Mouse (Mus musculus): ENCODE measurements around the gene Gm29609. TPM values are rescaled to one million over a fixed set of nuclear protein-coding genes. Genes with fewer than 3 reads are reported as not detected.
A peak's percentile ranks its signal among the peaks of the same experiment; 100 is the strongest.

Gene Gm29609
- polyA plus RNA-seq, 1 experiment from 2014 or later = 1.3 TPM

DNA sequence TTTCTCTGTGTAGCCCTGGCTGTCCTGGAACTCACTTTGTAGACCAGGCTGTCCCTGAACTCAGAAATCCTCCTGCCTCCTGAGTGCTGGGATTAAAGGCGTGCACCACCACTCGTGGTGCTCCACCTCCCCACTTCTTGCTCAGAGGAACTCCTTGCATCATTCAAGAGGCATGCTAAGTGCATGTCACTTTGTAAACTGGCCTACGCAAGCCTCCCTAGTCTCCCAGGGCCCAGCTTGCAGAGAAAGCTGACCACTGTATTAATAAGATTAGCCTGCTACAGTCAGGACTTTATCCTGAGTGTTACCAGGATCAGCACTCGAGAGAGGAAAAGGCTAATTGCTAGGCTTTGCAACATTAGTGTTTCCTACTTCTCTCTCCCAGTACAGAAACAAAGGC lies 11.1 kb downstream of the Gm29609 start:
- no peaks in the 10 kb centered on the region for H3K4me1 ChIP-seq
- no peak for ATAC-seq (ENCODE audit: low FRiP score, low read depth)
- no peak overlapping the region for H3K27ac ChIP-seq (replicated peaks)
- no peaks in the 10 kb centered on the region for H3K9me3 ChIP-seq
- no peak overlapping the region for H3K4me3 ChIP-seq
- H3K9ac ChIP-seq (replicated peaks) = no peak overlapping the region
- peaks cover 96% of the 10 kb centered on the region for H3K36me3 ChIP-seq
- no peaks in the 10 kb centered on the region for H3K27me3 ChIP-seq
- H3K4me2 ChIP-seq (replicated peaks) = no peak overlapping the region
- 97% methylated on average over 4 of the region's 4 CpGs for WGBS

DNA sequence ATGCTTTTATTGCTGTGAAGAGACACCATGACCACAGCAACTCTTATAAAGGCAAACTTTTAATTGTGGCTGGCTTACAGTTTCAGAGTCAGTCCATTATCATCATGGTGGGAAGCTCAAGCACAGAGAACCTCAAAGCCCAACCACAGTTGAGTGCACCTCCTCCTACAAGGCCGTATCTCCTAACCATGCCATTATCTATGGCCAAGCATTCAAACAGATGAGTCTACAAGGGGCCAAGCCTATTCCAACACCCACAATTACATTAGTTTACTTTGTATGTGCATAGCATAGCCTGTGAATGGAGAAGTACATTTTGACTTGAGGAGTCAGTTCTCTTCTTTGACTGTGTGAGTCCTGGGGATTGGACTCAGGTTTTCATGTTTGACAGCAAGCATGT lies 14.8 kb downstream of the Gm29609 start:
- H3K4me3 ChIP-seq = no peak overlapping the region
- ATAC-seq (ENCODE audit: low FRiP score, low read depth) = no peak
- H3K27ac ChIP-seq (replicated peaks) = no peak overlapping the region
- no peaks in the 10 kb centered on the region for H3K27me3 ChIP-seq
- WGBS = 88% methylated on average over 1 of the region's 1 CpGs
- H3K4me2 ChIP-seq (replicated peaks) = no peak overlapping the region
- no peak overlapping the region for H3K9ac ChIP-seq (replicated peaks)
- no peaks in the 10 kb centered on the region for H3K4me1 ChIP-seq
- peaks cover 93% of the 10 kb centered on the region for H3K36me3 ChIP-seq
- H3K9me3 ChIP-seq = no peaks in the 10 kb centered on the region

DNA sequence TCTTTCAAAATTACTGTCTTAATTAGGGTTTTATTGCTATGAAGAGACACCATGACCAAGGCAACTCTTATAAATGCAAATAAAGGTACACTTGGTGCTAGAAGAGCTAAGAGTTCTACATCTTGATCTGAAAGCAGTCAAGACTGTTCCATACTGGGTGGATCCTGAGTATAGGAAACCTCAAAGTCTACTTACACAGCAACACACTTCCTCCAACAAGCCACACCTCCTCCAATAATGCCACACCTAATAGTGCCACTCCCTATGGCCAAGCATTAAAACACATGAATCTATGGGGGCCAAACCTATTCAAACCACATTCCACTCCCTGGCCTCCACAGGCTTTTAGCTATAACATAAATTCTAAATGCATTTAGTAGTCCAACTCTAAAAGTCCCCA lies 17.2 kb downstream of the Gm29609 start:
- Histone ChIP-seq H3K4me1 (no peaks in the 10 kb centered on the region), H3K36me3 (peaks cover 93% of the 10 kb centered on the region), H3K9me3 (no peaks in the 10 kb centered on the region), H3K9ac (replicated peaks) (no peak overlapping the region), H3K4me3 (no peak overlapping the region), H3K27ac (replicated peaks) (no peak overlapping the region), H3K27me3 (no peaks in the 10 kb centered on the region), H3K4me2 (replicated peaks) (no peak overlapping the region)
- ATAC-seq (ENCODE audit: low FRiP score, low read depth) = no peak

DNA sequence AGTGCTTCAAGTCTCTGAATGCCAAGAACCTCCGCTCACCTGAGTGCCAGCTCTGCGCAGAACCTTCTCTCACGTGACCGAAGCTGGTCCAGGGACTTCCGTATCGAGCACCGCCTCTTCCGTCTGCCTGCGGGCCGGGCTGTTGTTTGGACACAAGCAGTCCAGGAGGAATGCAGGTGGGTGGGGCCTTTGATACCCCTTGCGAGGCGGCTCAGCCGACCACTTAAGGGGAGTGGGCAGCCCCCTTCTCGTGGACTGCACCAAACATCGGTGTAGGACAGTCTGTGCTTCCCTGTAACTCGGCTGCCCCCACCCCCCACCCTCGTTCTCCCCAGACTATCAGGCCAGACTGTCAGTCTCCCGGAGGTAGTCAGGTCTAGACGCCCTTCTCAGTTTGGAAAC lies 25.6 kb downstream of the Gm29609 start, which contains the start of gene Mpv17:
Mpv17 (minus strand) TSS at position 100 of the 402 bp plus-strand sequence.
- WGBS = 0% methylated on average over 19 of the region's 19 CpGs
- peak; percentile 92 for ATAC-seq (ENCODE audit: low FRiP score, low read depth)

DNA sequence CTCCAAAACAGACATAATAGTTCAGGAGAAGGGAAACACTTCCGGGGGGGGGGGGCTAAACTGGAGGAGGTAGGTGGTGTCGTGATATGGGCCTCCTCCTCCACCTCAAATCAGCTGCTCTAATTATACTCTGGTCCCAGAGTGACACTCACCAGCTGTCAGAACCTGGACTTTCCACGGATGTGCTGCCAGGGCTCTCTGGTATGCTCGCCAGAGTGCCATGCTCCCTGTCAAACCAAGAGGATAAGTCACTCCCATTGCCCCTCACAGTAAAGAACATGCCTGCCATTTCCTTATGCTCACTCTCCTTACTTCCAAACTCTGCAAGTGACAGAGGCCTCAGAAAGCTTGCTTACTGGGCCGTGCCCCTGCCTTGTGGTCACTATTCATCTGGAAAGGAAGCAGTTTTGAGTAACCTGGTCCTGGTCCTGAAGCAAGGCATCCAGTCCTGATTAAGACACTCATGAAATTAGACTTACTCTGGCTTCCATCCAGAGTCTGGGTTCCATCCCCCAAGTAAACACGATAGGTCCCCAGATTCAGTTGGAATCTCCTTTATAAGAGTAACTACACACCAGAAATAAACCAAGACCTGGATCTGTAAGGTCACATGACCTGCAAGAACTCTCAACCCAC lies 26.1 kb downstream of the Gm29609 start:
- Histone ChIP-seq H3K9me3 (no peaks in the 10 kb centered on the region), H3K27me3 (no peaks in the 10 kb centered on the region), H3K9ac (replicated peaks) (peak overlapping the region; percentile 69), H3K36me3 (peaks cover 33% of the 10 kb centered on the region), H3K4me2 (replicated peaks) (peak overlapping the region; percentile 65), H3K27ac (replicated peaks) (no peak overlapping the region), H3K4me3 (peak overlapping the region; percentile 69), H3K4me1 (peaks cover 14% of the 10 kb centered on the region)
- 47% methylated on average over 6 of the region's 6 CpGs for WGBS
- ATAC-seq (ENCODE audit: low FRiP score, low read depth) = no peak

More for the DNA sequence above, 25.6 kb downstream of the Gm29609 start, which contains the start of gene Mpv17:
- Histone ChIP-seq H3K4me1 (peaks cover 14% of the 10 kb centered on the region), H3K4me3 (peak within 1 kb of the TSS; percentile 69), H3K36me3 (peaks cover 39% of the 10 kb centered on the region), H3K9me3 (no peaks in the 10 kb centered on the region), H3K27me3 (no peaks in the 10 kb centered on the region), H3K9ac (replicated peaks) (peak within 1 kb of the TSS; percentile 69), H3K27ac (replicated peaks) (peak within 1 kb of the TSS; percentile 74), H3K4me2 (replicated peaks) (peak within 1 kb of the TSS; percentile 65)

DNA sequence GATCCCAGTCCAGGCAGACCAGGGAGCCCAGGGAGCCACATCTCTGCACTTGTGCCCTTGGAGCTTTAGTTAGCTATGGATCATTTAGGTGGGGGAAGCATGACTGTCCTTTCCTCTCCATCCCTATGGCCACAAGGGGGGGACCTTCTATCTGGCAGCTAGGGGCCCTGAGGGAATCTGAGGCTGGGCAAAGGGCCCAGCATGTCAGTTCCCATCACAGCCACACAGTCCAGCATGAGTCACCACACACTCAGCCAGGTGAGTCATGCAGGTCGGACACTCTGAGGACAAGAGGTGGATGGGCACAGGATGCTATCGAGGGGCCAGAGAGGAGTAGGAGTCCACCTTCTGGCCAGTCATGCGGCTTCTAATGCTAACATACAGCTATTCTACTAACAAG lies 28.0 kb downstream of the Gm29609 start:
- ATAC-seq (ENCODE audit: low FRiP score, low read depth) = no peak
- Histone ChIP-seq H3K36me3 (peaks cover 22% of the 10 kb centered on the region; the same call in 1 of the 2 replicates), H3K9me3 (no peaks in the 10 kb centered on the region), H3K4me1 (peaks cover 14% of the 10 kb centered on the region), H3K4me3 (no peak overlapping the region), H3K4me2 (replicated peaks) (no peak overlapping the region), H3K27ac (replicated peaks) (no peak overlapping the region), H3K27me3 (no peaks in the 10 kb centered on the region), H3K9ac (replicated peaks) (no peak overlapping the region)
- whole genome bisulfite sequencing = 94% methylated on average over 3 of the region's 3 CpGs

DNA sequence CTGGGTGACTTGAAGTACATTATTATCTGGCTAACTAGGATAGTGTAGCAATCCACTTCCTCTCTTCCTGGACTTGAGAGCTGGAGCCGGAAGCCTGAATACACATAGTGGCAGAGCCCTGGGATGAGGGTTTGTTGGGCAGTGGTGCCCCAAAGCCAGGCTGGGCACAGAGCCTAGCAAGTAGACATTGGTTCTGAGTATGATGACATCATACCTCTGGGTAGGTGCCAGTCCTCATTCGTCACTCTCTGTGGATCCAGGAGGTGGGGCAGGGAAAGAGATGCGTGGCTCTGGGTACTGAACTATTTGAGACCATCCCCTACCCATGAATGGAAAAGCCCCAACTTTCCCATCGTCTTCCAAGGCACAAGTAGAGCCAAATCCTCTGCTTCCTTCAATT lies 29.9 kb downstream of the Gm29609 start:
- Histone ChIP-seq H3K27ac (replicated peaks) (no peak overlapping the region), H3K9me3 (no peaks in the 10 kb centered on the region), H3K4me2 (replicated peaks) (no peak overlapping the region), H3K9ac (replicated peaks) (no peak overlapping the region), H3K36me3 (peaks cover 30% of the 10 kb centered on the region), H3K27me3 (no peaks in the 10 kb centered on the region), H3K4me1 (peaks cover 14% of the 10 kb centered on the region), H3K4me3 (no peak overlapping the region)
- 93% methylated on average over 4 of the region's 4 CpGs for WGBS
- no peak for ATAC-seq (ENCODE audit: low FRiP score, low read depth)

DNA sequence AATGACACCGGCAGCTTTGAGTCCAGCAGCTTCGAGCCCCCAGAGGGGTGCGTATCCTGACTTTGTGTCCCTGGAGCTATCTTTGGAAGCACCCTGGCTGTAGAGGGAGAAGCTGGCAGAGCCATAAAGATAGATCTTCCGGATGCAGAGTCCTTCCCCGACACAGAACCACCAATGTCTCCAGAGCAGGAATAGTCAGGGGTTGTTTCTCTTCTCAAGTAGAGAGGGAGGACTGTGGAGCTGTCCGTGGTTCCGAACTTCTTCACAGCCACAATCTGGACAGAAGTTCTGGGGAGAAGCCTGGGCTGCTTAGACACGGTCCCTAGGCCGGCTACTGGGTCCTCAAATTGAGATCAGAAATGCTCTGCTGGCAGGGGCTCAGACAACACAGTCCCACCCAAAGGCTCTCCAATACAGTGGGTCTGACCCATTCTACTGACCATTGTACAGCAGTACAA lies 40.7 kb downstream of the Gm29609 start:
- 14% methylated on average over 9 of the region's 9 CpGs for whole genome bisulfite sequencing
- no peak for ATAC-seq (ENCODE audit: low FRiP score, low read depth)
- no peak overlapping the region for H3K27ac ChIP-seq (replicated peaks)
- H3K4me1 ChIP-seq = peaks cover 19% of the 10 kb centered on the region
- H3K9ac ChIP-seq (replicated peaks) = no peak overlapping the region
- H3K4me3 ChIP-seq = no peak overlapping the region
- H3K9me3 ChIP-seq = no peaks in the 10 kb centered on the region
- H3K27me3 ChIP-seq = peaks cover 60% of the 10 kb centered on the region
- 0 out of 2 replicates have a peak overlapping the region, but pooled peaks have one; percentile 49 for H3K4me2 ChIP-seq (replicated peaks)
- H3K36me3 ChIP-seq = peaks cover 9% of the 10 kb centered on the region

DNA sequence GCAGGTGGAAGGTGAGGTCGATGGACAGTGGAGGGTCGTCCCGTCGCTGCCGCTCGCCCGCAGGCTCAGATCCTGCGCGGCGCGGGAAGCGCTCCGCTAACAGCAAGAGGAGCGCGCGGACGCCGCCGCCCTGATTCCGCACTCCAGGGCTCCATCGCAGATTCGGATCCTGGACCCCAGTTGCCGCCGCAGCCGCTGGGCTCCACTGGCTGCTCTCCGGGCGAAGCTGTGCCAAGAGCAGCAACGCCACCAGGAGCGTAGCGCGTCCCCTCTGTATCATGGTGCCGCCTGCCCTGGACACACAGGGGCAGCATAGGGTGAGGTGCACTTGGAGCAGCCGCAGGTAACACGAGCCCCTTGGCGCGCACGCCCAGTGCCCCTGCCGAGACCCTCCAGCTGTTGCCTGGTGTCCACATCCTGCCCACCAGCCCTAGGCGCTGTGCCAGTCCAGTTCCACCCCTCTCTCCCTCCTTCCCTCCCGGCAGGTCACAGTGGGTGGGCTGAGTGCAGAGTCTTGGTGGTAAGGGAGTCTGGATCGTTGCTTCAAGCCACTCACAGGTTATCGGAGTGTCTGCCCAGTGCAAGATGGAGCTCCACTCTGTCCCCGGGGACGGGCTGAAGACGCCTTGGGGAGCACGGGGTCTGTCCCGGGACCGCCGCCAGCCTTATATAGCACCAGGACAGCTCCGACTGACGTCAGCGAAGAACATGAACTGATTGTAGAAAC lies 41.3 kb downstream of the Gm29609 start, which contains the start of gene Ucn:
Ucn (minus strand) TSS at position 589 of the 727 bp plus-strand sequence.
- no peak for ATAC-seq (ENCODE audit: low FRiP score, low read depth)
- H3K4me1 ChIP-seq = peaks cover 19% of the 10 kb centered on the region
- H3K9ac ChIP-seq (replicated peaks) = no peak within 1 kb of the TSS; the same call in 1 of the 2 replicates
- H3K4me2 ChIP-seq (replicated peaks) = peak within 1 kb of the TSS; percentile 49
- peaks cover 8% of the 10 kb centered on the region; the same call in 1 of the 2 replicates for H3K36me3 ChIP-seq
- H3K27ac ChIP-seq (replicated peaks) = no peak within 1 kb of the TSS
- peaks cover 65% of the 10 kb centered on the region for H3K27me3 ChIP-seq
- no peaks in the 10 kb centered on the region for H3K9me3 ChIP-seq
- 2% methylated on average over 52 of the region's 52 CpGs for WGBS
- H3K4me3 ChIP-seq = peak within 1 kb of the TSS; percentile 33

DNA sequence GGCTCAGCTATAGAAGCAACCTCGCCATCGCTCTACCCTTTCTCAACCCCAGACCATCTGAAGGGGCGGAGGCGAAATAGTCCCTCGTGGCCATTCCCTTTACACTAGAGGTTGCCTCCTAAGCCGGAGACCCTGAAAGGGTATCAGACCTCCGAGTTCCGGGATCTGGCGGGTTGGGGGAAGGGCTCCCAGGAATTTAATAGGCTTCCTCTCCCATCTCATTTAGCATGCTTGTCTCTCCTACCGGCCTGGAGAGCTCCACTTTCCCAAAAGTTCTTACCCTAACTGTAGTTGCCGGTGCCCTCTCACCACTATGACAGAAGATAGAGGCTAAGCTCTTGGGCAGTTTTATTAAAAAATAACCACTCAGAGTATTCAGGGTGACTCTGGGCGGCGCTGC lies 42.1 kb downstream of the Gm29609 start:
- no peak overlapping the region for H3K27ac ChIP-seq (replicated peaks)
- H3K27me3 ChIP-seq = peaks cover 65% of the 10 kb centered on the region
- H3K9me3 ChIP-seq = no peaks in the 10 kb centered on the region
- no peak overlapping the region for H3K9ac ChIP-seq (replicated peaks)
- H3K36me3 ChIP-seq = peaks cover 8% of the 10 kb centered on the region; the same call in 1 of the 2 replicates
- H3K4me3 ChIP-seq = peak overlapping the region; percentile 33
- H3K4me2 ChIP-seq (replicated peaks) = peak overlapping the region; percentile 49
- under 1% methylated on average over 13 of the region's 13 CpGs for WGBS
- ATAC-seq (ENCODE audit: low FRiP score, low read depth) = no peak
- H3K4me1 ChIP-seq = peaks cover 19% of the 10 kb centered on the region

DNA sequence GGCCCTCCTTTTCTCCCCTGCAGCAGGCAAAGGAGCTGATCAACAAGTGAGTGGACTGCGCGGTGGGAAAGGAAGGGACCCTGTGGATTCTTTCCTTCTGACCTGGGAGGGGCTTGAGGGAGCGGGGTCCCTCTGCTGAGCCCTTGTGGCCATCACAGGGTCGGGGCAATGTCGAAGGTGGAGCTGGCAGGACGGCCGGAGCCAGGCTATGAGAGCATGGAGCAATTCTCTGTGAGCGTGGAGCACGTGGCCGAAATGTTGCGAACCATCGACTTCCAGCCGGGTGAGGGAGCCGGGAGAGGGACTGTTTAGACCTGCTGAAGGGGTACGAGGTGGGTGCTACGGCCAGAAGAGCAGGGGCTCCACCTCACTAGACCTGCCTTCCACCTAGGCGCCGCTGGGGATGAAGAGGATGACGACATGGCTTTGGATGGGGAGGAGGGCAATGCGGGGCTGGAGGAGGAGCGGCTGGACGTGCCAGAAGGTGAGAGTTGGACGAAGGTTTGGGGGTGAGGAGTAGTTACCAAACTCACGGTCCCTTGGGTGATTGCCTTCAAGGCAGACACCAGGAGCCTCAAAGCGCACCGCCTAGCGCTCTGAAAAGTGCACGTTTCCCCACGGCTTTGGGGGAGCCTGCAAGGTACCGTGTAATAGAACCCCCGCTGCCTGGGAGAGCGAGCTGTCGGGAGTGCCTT lies 42.8 kb downstream of the Gm29609 start:
- no peak overlapping the region for H3K27ac ChIP-seq (replicated peaks)
- peaks cover 19% of the 10 kb centered on the region for H3K4me1 ChIP-seq
- no peaks in the 10 kb centered on the region for H3K9me3 ChIP-seq
- peak overlapping the region; percentile 49 for H3K4me2 ChIP-seq (replicated peaks)
- peaks cover 7% of the 10 kb centered on the region; the same call in 1 of the 2 replicates for H3K36me3 ChIP-seq
- H3K27me3 ChIP-seq = peaks cover 65% of the 10 kb centered on the region
- H3K4me3 ChIP-seq = peak overlapping the region; percentile 33
- ATAC-seq (ENCODE audit: low FRiP score, low read depth) = no peak
- no peak overlapping the region for H3K9ac ChIP-seq (replicated peaks)
- WGBS = under 1% methylated on average over 33 of the region's 33 CpGs

DNA sequence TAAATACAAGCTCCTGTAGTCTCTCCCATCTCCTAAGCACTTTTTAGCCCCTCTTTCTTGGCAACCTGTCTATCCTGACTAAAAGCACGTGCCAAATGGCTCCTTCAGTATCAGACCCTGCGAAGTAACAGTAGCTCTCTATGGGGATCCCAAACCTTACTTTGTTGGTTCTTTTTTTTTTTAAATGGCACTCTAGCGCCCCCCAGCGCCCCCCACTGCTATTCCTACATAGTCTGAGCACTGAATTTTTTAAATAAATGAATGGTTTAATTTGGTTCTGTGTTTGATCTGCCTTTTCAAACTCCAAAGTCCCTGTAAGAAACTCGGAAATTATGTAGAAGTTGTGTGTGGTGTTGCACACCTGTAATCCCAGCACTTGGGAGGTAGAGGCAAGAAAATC lies 53.7 kb downstream of the Gm29609 start:
- WGBS = 37% methylated on average over 5 of the region's 5 CpGs
- Histone ChIP-seq H3K27me3 (peaks cover 4% of the 10 kb centered on the region; the same call in 1 of the 2 replicates), H3K9ac (replicated peaks) (no peak overlapping the region), H3K4me2 (replicated peaks) (no peak overlapping the region), H3K27ac (replicated peaks) (no peak overlapping the region), H3K4me3 (no peak overlapping the region), H3K36me3 (no peaks in the 10 kb centered on the region), H3K9me3 (no peaks in the 10 kb centered on the region), H3K4me1 (no peaks in the 10 kb centered on the region)
- no peak for ATAC-seq (ENCODE audit: low FRiP score, low read depth)
